Mouse (Mus musculus): ENCODE data around the gene Xirp2.

DNA sequence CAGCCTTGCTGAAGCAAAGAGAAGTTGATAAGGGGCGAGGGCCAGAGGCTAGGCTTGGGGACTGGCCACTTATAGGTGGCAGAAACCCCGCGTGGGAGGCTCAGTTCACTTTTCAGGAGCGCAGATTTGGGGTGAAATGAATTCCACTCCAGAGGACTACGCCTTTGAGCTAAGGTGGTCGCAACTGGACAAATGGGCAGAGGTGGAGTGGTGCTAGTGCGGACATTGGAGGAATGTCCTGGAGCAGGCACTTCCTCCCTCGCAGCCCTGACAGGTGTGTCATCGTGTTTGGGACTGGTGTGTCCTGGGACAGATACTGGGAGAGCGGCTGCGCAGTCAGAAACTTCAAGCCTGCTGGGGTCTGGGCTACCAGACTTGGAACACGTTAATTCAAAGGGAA is 120.8 kb downstream of the Xirp2 start:
- TF ChIP-seq CTCF (conservative IDR thresholded peaks at IDR 0.05 in 1 of 2, IDR thresholded peaks at IDR 0.05 in 1 of 2; ENCODE audit: low read depth in 2 of 2, low read length in 2 of 2) (no peak), SIN3A (IDR thresholded peaks at IDR 0.05; ENCODE audit: low read length) (no peak), ETS1 (conservative IDR thresholded peaks at IDR 0.05; ENCODE audit: low read depth, low read length) (no peak), MAFK (IDR thresholded peaks at IDR 0.05; ENCODE audit: insufficient replicate concordance, low read length) (no peak), MAX (IDR thresholded peaks at IDR 0.05; ENCODE audit: low read length) (no peak), TCF12 (IDR thresholded peaks at IDR 0.05; ENCODE audit: low read depth, low read length) (no peak), POLR2A (IDR thresholded peaks at IDR 0.05; ENCODE audit: low read depth, low read length) (no peak), RCOR1 (conservative IDR thresholded peaks at IDR 0.05; ENCODE audit: low read depth, low read length) (no peak), TBP (conservative IDR thresholded peaks at IDR 0.05; ENCODE audit: low read depth, low read length) (no peak), E2F4 (IDR thresholded peaks at IDR 0.05; ENCODE audit: insufficient replicate concordance, low read depth, low read length) (no peak), ZC3H11A (IDR thresholded peaks at IDR 0.05; ENCODE audit: low read depth, low read length) (no peak), HCFC1 (IDR thresholded peaks at IDR 0.05; ENCODE audit: low read depth, low read length) (no peak), BHLHE40 (IDR thresholded peaks at IDR 0.05; ENCODE audit: low read depth, low read length) (no peak), MYC (IDR thresholded peaks at IDR 0.05; ENCODE audit: low read depth, low read length) (no peak)
